Mouse (Mus musculus) mouse embryonic stem cell (cell line): ENCODE measurements around the gene Afmid.

ENCODE experiments used
- in situ Hi-C, 2 experiments: fragments of 300-500 bp; cut with MboI; formaldehyde crosslinking; loops; 1 replicate in 1 of 2; 3 replicates in 1 of 2; pipeline ENCODE4 v1.14.3; 2019 to 2020; ENCODE audit warnings: low sequenced_read_pairs in 2 of 2, low pct_unique_long_range_greater_than_20kb in 1 of 2, mixed read lengths in 1 of 2; ENCODE audit not compliant: unreplicated experiment in 1 of 2

The Afmid gene

DNA sequence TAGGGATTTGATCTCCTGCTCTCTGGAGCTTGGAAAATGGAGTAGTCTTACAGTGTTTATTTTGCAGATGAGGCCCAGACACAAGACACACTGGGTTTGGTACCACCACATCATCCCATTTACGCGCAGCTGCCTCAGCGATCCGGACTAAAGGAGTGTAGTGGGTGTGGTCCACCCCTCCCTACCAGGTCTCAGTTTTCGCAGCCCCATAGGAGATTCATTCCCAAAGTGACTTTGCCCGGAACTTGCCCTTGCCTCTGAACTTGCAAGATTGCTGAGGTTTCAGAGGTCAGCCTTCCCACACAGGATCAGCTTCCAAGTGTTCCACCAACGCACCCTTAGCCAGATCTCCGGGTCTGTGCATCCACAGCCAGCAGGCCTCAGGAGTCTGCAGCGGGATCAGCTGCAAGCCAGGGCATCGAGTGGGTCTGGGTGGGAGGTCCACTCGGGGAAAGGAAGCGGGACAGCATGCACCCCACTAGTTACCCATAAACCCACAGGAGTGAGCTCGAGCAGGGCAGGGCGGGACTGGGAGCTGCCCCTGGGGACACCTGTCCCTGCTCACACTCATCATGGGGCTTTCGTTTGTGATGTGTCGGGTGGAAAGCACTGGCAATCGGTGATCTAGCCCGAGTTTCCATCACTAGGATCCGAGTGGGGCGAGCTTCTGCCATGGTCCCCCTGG, 62.6 kb downstream of the Afmid start:
- in situ Hi-C loops, result loop anchor here in 1 of 2 experiments (10.0 kb wide), 1 partner anchor 136 kb away; no protein-coding TSS in a partner anchor

DNA sequence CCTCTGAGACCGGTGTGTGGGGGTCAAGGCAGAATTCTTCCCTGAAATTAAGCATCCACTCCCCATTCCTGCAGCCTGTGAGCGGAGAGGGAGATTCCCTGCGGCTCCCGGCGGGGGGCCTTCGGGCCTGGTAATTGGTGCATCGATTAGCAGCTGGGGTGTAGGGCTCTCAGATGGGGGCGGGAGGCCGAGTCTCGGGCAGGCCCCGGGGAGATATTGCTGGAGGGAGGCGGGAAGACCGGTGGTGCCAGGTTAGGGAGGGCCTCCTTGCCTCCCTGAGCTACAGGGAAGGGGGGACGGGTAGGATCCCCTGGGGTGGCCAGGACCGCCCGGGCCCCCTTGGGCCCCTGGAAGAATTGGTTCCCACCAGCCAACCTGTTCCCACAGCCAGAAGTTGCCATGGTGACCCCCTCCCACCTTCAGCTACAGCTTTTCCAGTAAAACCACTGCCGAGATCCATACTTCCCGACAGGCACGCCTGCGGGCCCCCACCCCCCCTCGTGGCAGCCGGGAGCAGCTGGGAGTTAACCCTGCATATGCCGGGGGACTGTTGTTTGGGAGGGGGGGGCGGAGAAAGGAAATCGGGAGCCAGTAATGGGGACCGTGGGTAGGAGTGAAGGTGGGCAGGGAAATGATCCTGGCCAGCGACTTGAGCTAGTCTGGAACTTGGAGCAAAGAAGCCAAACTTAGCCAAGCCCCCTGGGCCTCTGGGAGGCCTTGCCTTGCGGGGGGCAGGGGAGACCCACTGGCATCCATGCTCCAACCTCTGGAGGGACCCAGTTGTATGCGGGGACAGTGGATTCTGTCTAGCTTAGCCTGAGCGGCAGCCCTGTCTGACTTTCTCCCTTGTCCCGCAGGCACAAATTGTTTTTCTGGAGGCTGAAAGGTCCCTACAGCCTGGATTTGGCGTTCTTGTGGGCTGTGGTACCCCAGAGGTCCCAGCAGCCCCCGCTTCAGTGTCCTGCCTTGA, 63.4 kb downstream of the Afmid start:
- in situ Hi-C loops, result loop anchor here in 1 of 2 experiments (10.0 kb wide), 1 partner anchor 136 kb away; no protein-coding TSS in a partner anchor
